Mouse (Mus musculus) liver, embryonic 16.5 days (tissue): ENCODE measurements around the gene Coq10a. TPM values are rescaled to one million over a fixed set of nuclear protein-coding genes. Genes with fewer than 3 reads are reported as not detected.

Experiments
- ATAC-seq: fragments of 200-750 bp; cut with Nextera tagmentation; 2 replicates; pipeline ENCODE4 v1.8.0; 2017; ENCODE audit warnings: low read depth, mild to moderate bottlenecking, moderate number of reproducible peaks, moderate library complexity
- H3K27ac ChIP-seq: fragments of 300-500 bp; sonication (generic); 2 replicates; pipeline ENCODE4 v1.5.1; 2014; ENCODE audit warnings: mild to moderate bottlenecking, low read length
- H3K27me3 ChIP-seq: fragments of 300-500 bp; sonication (generic); 2 replicates; pipeline ENCODE4 v1.6.1; 2014; ENCODE audit warnings: low read depth, low read length, mixed read lengths; ENCODE audit not compliant: control insufficient read depth, insufficient read depth
- H3K36me3 ChIP-seq: fragments of 300-500 bp; sonication (generic); 2 replicates; pipeline ENCODE4 v1.6.1; 2014; ENCODE audit warnings: mild to moderate bottlenecking; ENCODE audit not compliant: control insufficient read depth, insufficient read depth
- H3K4me1 ChIP-seq: fragments of 300-500 bp; sonication (generic); 2 replicates; pipeline ENCODE4 v1.6.1; 2014; ENCODE audit warnings: low read depth, low read length, mixed read lengths; ENCODE audit not compliant: control insufficient read depth
- H3K4me2 ChIP-seq: fragments of 300-500 bp; sonication (generic); 2 replicates; pipeline ENCODE4 v1.6.1; 2014; ENCODE audit warnings: low read depth, low read length, mixed read lengths
- H3K4me3 ChIP-seq: fragments of 300-500 bp; sonication (generic); 2 replicates; pipeline ENCODE4 v1.5.1; 2014; ENCODE audit warnings: low read depth, mild to moderate bottlenecking, low read length
- H3K9ac ChIP-seq: fragments of 300-500 bp; sonication (generic); 2 replicates; pipeline ENCODE4 v1.6.1; 2014; ENCODE audit warnings: low read depth, low read length
- H3K9me3 ChIP-seq: fragments of 300-500 bp; sonication (generic); replicated peaks from 2 replicates; pipeline ENCODE4 v1.6.1; 2016; ENCODE audit warnings: low read length; ENCODE audit not compliant: control insufficient read depth
- WGBS: fragments of 180-500 bp; shearing (Covaris S2); extraction: QIAGEN DNeasy Blood & Tissue Kit; methylation state at CpG from one replicate; pipeline ENCODE4 v1.1.7; 2014; ENCODE audit not compliant: insufficient replicate concordance; 5-methylcytosine and 5-hydroxymethylcytosine counted together
- polyA plus RNA-seq: library from polyadenylated mRNA; unstranded; fragments of >200 nt; fragmentation: Nextera tagmentation; extraction: Ambion mirVana; gene quantifications from 2 replicates; pipeline ENCODE4 v1.2.1, GENCODE M21; 2015

Coq10a gene
- 0.65 and 0.96 TPM in 2 replicates for polyA plus RNA-seq

GRCm38 (mm10) chr10:128368402-128369217 lies at the start of gene Coq10a:
Gene Coq10a, minus strand, starts transcription at chr10:128368997.
- peaks cover under 1% of the 10 kb centered on the region for H3K36me3 ChIP-seq
- no peaks in the 10 kb centered on the region for H3K9me3 ChIP-seq
- ATAC-seq: peak; percentile 87
- no peaks in the 10 kb centered on the region for H3K27me3 ChIP-seq
- H3K4me2 ChIP-seq: peak within 1 kb of the TSS; percentile 97
- H3K4me1 ChIP-seq: peaks cover 23% of the 10 kb centered on the region
- peak within 1 kb of the TSS; percentile 87 for H3K4me3 ChIP-seq
- WGBS: under 1% methylated on average over 67 of the region's 87 CpGs
- peak within 1 kb of the TSS; percentile 90 for H3K27ac ChIP-seq
- H3K9ac ChIP-seq: peak within 1 kb of the TSS; percentile 82

- Histone ChIP-seq H3K4me2 (no peak overlapping the region), H3K9ac (no peak overlapping the region), H3K9me3 (no peaks in the 10 kb centered on the region), H3K4me1 (peaks cover 37% of the 10 kb centered on the region), H3K36me3 (peaks cover 4% of the 10 kb centered on the region), H3K27me3 (no peaks in the 10 kb centered on the region), H3K27ac (no peak overlapping the region), H3K4me3 (no peak overlapping the region)
- 88% methylated on average over 5 of the region's 5 CpGs for WGBS
- ATAC-seq: no peak
Measured at GRCm38 (mm10) chr10:128414848-128415247, 46.1 kb upstream of the Coq10a start.

GRCm38 (mm10) chr10:128413076-128413475 lies 44.3 kb upstream of the Coq10a start:
- Histone ChIP-seq H3K4me2 (no peak overlapping the region), H3K9me3 (no peaks in the 10 kb centered on the region), H3K27me3 (no peaks in the 10 kb centered on the region), H3K9ac (no peak overlapping the region), H3K27ac (no peak overlapping the region), H3K36me3 (peaks cover 4% of the 10 kb centered on the region), H3K4me3 (no peak overlapping the region), H3K4me1 (peaks cover 47% of the 10 kb centered on the region)
- 39% methylated on average over 1 of the region's 1 CpGs for WGBS
- no peak for ATAC-seq

- Histone ChIP-seq H3K4me2 (peak overlapping the region; percentile 86), H3K4me3 (peak overlapping the region; percentile 89), H3K27ac (no peak overlapping the region), H3K36me3 (peaks cover 4% of the 10 kb centered on the region), H3K27me3 (no peaks in the 10 kb centered on the region), H3K9ac (peak overlapping the region; percentile 87), H3K4me1 (peaks cover 47% of the 10 kb centered on the region), H3K9me3 (no peaks in the 10 kb centered on the region)
- no peak for ATAC-seq
- 11% methylated on average over 1 of the region's 1 CpGs for WGBS
Measured at GRCm38 (mm10) chr10:128412558-128412957, 43.8 kb upstream of the Coq10a start.

GRCm38 (mm10) chr10:128412055-128412381 lies 43.2 kb upstream of the Coq10a start:
- H3K4me1 ChIP-seq: peaks cover 47% of the 10 kb centered on the region
- 2% methylated on average over 14 of the region's 14 CpGs for WGBS
- ATAC-seq: no peak

GRCm38 (mm10) chr10:128411211-128412054 lies 42.6 kb upstream of the Coq10a start, which contains the start of the genes Nabp2 and Rnf41:
Gene Nabp2, minus strand, starts transcription at chr10:128411492.
Gene Rnf41, plus strand, starts transcription at chr10:128411657.
- Histone ChIP-seq H3K9me3 (no peaks in the 10 kb centered on the region), H3K27me3 (no peaks in the 10 kb centered on the region), H3K27ac (peak within 1 kb of the TSS; percentile 82), H3K9ac (peak within 1 kb of the TSS; percentile 87), H3K4me3 (peak within 1 kb of the TSS; percentile 89), H3K36me3 (no peaks in the 10 kb centered on the region), H3K4me2 (peak within 1 kb of the TSS; percentile 97), H3K4me1 (peaks cover 47% of the 10 kb centered on the region)
- under 1% methylated on average over 50 of the region's 50 CpGs for WGBS
- ATAC-seq: peak; percentile 74

More at GRCm38 (mm10) chr10:128412055-128412381, 43.2 kb upstream of the Coq10a start:
- H3K9ac ChIP-seq: peak overlapping the region; percentile 87
- peaks cover 4% of the 10 kb centered on the region for H3K36me3 ChIP-seq
- H3K4me2 ChIP-seq: peak overlapping the region; percentile 86
- H3K27me3 ChIP-seq: no peaks in the 10 kb centered on the region
- H3K4me3 ChIP-seq: peak overlapping the region; percentile 89
- peak overlapping the region; percentile 82 for H3K27ac ChIP-seq
- H3K9me3 ChIP-seq: no peaks in the 10 kb centered on the region

- H3K27me3 ChIP-seq: no peaks in the 10 kb centered on the region
- H3K36me3 ChIP-seq: no peaks in the 10 kb centered on the region; the same call in 1 of the 2 replicates
- peaks cover 47% of the 10 kb centered on the region for H3K4me1 ChIP-seq
- WGBS: 24% methylated on average over 4 of the region's 4 CpGs
- H3K9ac ChIP-seq: peak overlapping the region; percentile 87
- H3K4me3 ChIP-seq: peak overlapping the region; percentile 89
- H3K4me2 ChIP-seq: peak overlapping the region; percentile 97
- H3K9me3 ChIP-seq: no peaks in the 10 kb centered on the region
- ATAC-seq: no peak
- peak overlapping the region; percentile 78 for H3K27ac ChIP-seq
Measured at GRCm38 (mm10) chr10:128410560-128410845, 41.7 kb upstream of the Coq10a start.

- peak overlapping the region; percentile 97 for H3K4me2 ChIP-seq
- peak overlapping the region; percentile 78 for H3K27ac ChIP-seq
- peaks cover 47% of the 10 kb centered on the region for H3K4me1 ChIP-seq
- WGBS: 5% methylated on average over 36 of the region's 36 CpGs
- ATAC-seq: peak; percentile 90
- peak overlapping the region; percentile 89 for H3K4me3 ChIP-seq
- no peaks in the 10 kb centered on the region; the same call in 1 of the 2 replicates for H3K36me3 ChIP-seq
- peak overlapping the region; percentile 87 for H3K9ac ChIP-seq
- no peaks in the 10 kb centered on the region for H3K9me3 ChIP-seq
- H3K27me3 ChIP-seq: no peaks in the 10 kb centered on the region
Measured at GRCm38 (mm10) chr10:128409692-128410559, 41.1 kb upstream of the Coq10a start.
